Mouse (Mus musculus) spleen, postnatal 10 days (tissue): ENCODE measurements around the gene Prss16.
A peak's percentile ranks its signal among the peaks of the same experiment; 100 is the strongest.

Experiments
- DNase-seq, 2 experiments: peaks; one replicate each; pipeline ENCODE4 v3.0.0; 2021 to 2022; ENCODE audit warnings: low spot score in 2 of 2

The Prss16 gene

GRCm38 (mm10) chr13:22009642-22010041 lies at the start of gene Prss16:
Gene Prss16 (minus strand): TSS chr13:22009742.
- DNase-seq: no peak

GRCm38 (mm10) chr13:22053754-22054153 lies 44.2 kb upstream of the Prss16 start:
- DNase-seq: no peak

- no peak for DNase-seq
Measured at GRCm38 (mm10) chr13:22051523-22051859, 41.9 kb upstream of the Prss16 start.

GRCm38 (mm10) chr13:22050591-22051522 lies 41.3 kb upstream of the Prss16 start:
- peak; percentile 85 to 96 for DNase-seq

GRCm38 (mm10) chr13:22049737-22050440 lies 40.3 kb upstream of the Prss16 start:
- DNase-seq: peak in 1 of 2 experiments; percentile 63

- DNase-seq: no peak
Measured at GRCm38 (mm10) chr13:22049041-22049440, 39.5 kb upstream of the Prss16 start.

- DNase-seq: no peak
Measured at GRCm38 (mm10) chr13:22045311-22045710, 35.8 kb upstream of the Prss16 start.

- no peak for DNase-seq
Measured at GRCm38 (mm10) chr13:22044432-22045155, 35.1 kb upstream of the Prss16 start.

GRCm38 (mm10) chr13:22043503-22044431 lies 34.2 kb upstream of the Prss16 start:
- DNase-seq: no peak

GRCm38 (mm10) chr13:22042568-22043502 lies 33.3 kb upstream of the Prss16 start, which contains the start of the genes Hist1h2ag and Hist1h2bj:
Gene Hist1h2ag (minus strand): TSS chr13:22042944.
Gene Hist1h2bj (plus strand): TSS chr13:22043214.
- DNase-seq: peak; percentile 84 to 90

GRCm38 (mm10) chr13:22041651-22042567 lies 32.4 kb upstream of the Prss16 start:
- DNase-seq: no peak

GRCm38 (mm10) chr13:22041142-22041536 lies 31.6 kb upstream of the Prss16 start, which contains the start of gene Hist1h4i:
Gene Hist1h4i (minus strand): TSS chr13:22041362.
- DNase-seq: peak; percentile 98 to 100

- peak in 1 of 2 experiments; percentile 47 for DNase-seq
Measured at GRCm38 (mm10) chr13:22040464-22041141, 31.1 kb upstream of the Prss16 start.

GRCm38 (mm10) chr13:22039951-22040463 lies 30.5 kb upstream of the Prss16 start:
- no peak for DNase-seq

- no peak for DNase-seq
Measured at GRCm38 (mm10) chr13:22039364-22039763, 29.8 kb upstream of the Prss16 start.

- no peak for DNase-seq
Measured at GRCm38 (mm10) chr13:22037415-22037814, 27.9 kb upstream of the Prss16 start.

GRCm38 (mm10) chr13:22036986-22037385 lies 27.4 kb upstream of the Prss16 start:
- DNase-seq: peak in 1 of 2 experiments; percentile 43
